Mouse (Mus musculus) liver, postnatal 0 days (tissue): Measurements from ENCODE around the gene Pde9a.

ENCODE experiments used
- CTCF ChIP-seq: sonication (generic); IDR thresholded peaks from 2 replicates; pipeline ENCODE4 v1.5.1; 2016; ENCODE audit warnings: antibody characterized with exemption, low read depth
- EP300 ChIP-seq: IDR thresholded peaks from 2 replicates; pipeline ENCODE4 v1.6.1; 2016; ENCODE audit warnings: antibody characterized with exemption, low read depth, mild to moderate bottlenecking

DNA sequence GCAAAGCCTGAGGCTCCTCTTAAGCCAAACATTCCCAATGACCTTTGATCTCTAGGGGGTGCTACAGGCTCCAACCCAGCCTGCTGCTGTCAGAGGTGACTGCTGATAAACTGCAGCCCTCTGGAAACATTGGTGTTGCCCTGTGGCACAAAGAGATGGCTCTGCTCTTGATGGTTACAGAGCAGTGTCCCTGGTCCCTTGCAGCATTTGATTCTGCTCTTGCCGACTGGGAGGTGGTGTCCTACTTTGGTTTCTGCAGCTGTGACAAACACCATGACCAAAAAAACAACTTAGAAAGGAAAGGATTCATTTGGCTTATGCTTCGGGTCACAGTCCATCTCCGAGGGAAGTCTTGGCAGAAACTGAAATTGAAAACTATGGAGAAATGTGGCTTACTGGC is 5.5 kb downstream of the Pde9a start:
- TF ChIP-seq CTCF (no peak), EP300 (no peak)
